Mouse (Mus musculus): ENCODE measurements at regions not wholly inside any gene's neighbourhood (a gene's known extent, or its start where the extent isn't known, plus 50 kb on each side); places are given as distances from the start of the nearest gene placed in this dataset.

DNA sequence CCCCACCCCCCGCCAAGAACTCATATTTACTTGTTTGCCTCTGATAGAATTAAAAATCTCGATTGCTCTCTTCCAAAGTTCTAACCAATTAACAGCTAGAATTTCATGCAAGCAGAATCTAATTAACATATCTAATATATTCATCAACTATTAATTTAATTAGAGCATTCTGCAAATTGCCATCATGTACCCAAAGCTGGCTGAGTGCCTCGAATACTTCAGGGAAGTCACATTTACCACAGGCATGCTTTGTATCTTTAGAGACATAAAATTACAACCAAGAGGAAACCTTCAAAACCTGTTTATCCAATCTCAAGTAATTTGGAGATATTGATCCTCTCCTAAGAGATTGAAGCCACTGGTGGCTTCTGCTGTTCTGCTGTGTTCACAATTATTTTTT is 401.6 kb upstream of the Nmur2 start:
- Histone ChIP-seq H3ac (ENCODE audit: control insufficient read depth, insufficient read length, low read depth) (no peak overlapping the region), H3K27me3 (ENCODE audit: control insufficient read depth, insufficient read depth, insufficient read length) (no peaks in the 10 kb centered on the region), H3K4me3 (ENCODE audit: insufficient read depth, poor library complexity, severe bottlenecking) (no peak overlapping the region), H3K79me2 (ENCODE audit: control insufficient read depth, insufficient read depth) (no peaks in the 10 kb centered on the region), H3K36me3 (ENCODE audit: control insufficient read depth, insufficient read depth) (no peaks in the 10 kb centered on the region), H3K79me3 (ENCODE audit: low read depth) (no peaks in the 10 kb centered on the region)
- no peak for TF ChIP-seq MAX (IDR thresholded peaks at IDR 0.05)
- TF ChIP-seq MYOD1 (IDR thresholded peaks at IDR 0.05; ENCODE audit: control insufficient read depth, insufficient read length, low read depth): no peak
- TF ChIP-seq CEBPB (IDR thresholded peaks at IDR 0.05; ENCODE audit: low read depth): no peak
- TF ChIP-seq FOSL1 (IDR thresholded peaks at IDR 0.05; ENCODE audit: insufficient read depth, low read length, poor library complexity, severe bottlenecking): no peak
- TF ChIP-seq USF1 (IDR thresholded peaks at IDR 0.05; ENCODE audit: low read depth): no peak
- TF ChIP-seq CTCF (IDR thresholded peaks at IDR 0.05; ENCODE audit: control insufficient read depth, insufficient read depth, insufficient read length): no peak
- TF ChIP-seq MYOG (IDR thresholded peaks at IDR 0.05; ENCODE audit: control insufficient read depth, extremely low read depth, insufficient read length): no peak

DNA sequence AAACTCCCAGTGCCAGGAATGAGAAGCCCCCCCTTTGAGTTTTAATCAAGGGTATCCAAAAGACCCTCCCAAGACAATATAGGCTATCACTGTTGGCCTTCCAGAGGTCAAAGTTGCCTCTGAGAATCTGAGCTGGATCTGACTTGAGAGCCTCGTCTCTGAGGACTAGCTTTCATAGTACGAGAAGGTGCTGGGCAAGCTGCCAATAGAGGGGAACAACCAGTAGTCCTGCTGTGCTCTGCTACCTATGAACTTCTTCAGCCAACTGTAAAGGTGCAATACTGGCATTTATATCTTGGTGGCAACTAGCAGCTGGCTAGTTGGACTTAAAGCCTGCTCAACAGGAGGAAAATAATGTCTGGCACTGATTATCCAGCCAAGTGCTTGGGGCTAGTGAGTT is 400.3 kb upstream of the Nmur2 start:
- Histone ChIP-seq H3K4me3 (ENCODE audit: insufficient read depth, poor library complexity, severe bottlenecking) (no peak overlapping the region), H3ac (ENCODE audit: control insufficient read depth, insufficient read length, low read depth) (no peak overlapping the region), H3K36me3 (ENCODE audit: control insufficient read depth, insufficient read depth) (no peaks in the 10 kb centered on the region), H3K79me3 (ENCODE audit: low read depth) (no peaks in the 10 kb centered on the region), H3K27me3 (ENCODE audit: control insufficient read depth, insufficient read depth, insufficient read length) (no peaks in the 10 kb centered on the region), H3K79me2 (ENCODE audit: control insufficient read depth, insufficient read depth) (no peaks in the 10 kb centered on the region)
- TF ChIP-seq MYOG (IDR thresholded peaks at IDR 0.05; ENCODE audit: control insufficient read depth, extremely low read depth, insufficient read length) (no peak), CEBPB (IDR thresholded peaks at IDR 0.05; ENCODE audit: low read depth) (no peak), MYOD1 (IDR thresholded peaks at IDR 0.05; ENCODE audit: control insufficient read depth, insufficient read length, low read depth) (no peak), USF1 (IDR thresholded peaks at IDR 0.05; ENCODE audit: low read depth) (no peak), CTCF (IDR thresholded peaks at IDR 0.05; ENCODE audit: control insufficient read depth, insufficient read depth, insufficient read length) (no peak), FOSL1 (IDR thresholded peaks at IDR 0.05; ENCODE audit: insufficient read depth, low read length, poor library complexity, severe bottlenecking) (no peak), MAX (IDR thresholded peaks at IDR 0.05) (no peak)

DNA sequence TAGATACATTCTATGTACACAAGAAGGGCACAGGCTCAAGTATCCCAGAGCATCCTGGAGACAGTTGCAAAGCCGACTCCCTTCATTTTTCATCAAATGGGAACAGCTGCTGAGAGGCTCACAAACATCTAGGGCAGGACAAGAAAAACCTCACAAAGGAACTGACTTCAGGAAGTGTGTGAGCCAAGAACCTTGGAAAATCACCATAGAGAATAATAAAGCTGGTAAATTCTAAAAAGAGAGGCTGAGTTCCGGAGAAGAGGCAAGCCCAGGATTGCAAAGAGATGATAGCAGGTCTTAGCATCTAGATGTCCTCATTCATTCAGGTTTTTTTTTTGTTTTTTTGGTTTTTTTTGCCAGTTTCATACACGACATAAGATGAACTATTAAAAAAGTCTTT is 390.3 kb upstream of the Nmur2 start:
- Histone ChIP-seq H3K79me2 (ENCODE audit: control insufficient read depth, insufficient read depth) (no peaks in the 10 kb centered on the region), H3K27me3 (ENCODE audit: control insufficient read depth, insufficient read depth, insufficient read length) (no peaks in the 10 kb centered on the region), H3ac (ENCODE audit: control insufficient read depth, insufficient read length, low read depth) (no peak overlapping the region), H3K79me3 (ENCODE audit: low read depth) (no peaks in the 10 kb centered on the region), H3K36me3 (ENCODE audit: control insufficient read depth, insufficient read depth) (no peaks in the 10 kb centered on the region), H3K4me3 (ENCODE audit: insufficient read depth, poor library complexity, severe bottlenecking) (no peak overlapping the region)
- TF ChIP-seq CTCF (IDR thresholded peaks at IDR 0.05; ENCODE audit: control insufficient read depth, insufficient read depth, insufficient read length) (no peak), MAX (IDR thresholded peaks at IDR 0.05) (no peak)

DNA sequence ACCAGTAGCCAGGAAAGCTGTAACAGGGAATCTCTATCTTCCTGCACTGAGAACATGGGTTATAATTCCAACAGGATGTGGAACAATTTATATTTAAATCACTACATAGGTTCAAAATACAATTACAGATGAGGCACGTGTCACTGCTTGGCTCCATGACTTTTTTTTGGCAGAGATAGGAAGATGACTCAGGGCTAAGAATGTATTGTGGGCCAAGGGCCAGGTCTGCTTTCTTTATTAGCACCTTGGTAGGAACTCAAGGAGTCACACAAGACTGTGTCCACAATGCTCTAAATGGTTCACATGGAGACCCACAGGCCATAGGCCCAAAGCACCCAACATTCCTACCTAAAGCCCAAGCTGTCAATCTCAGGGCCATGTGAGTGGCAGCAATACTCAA is 344.0 kb upstream of the Nmur2 start:
- H3K79me2 ChIP-seq (ENCODE audit: control insufficient read depth, insufficient read depth): no peaks in the 10 kb centered on the region
- no peak overlapping the region for H3ac ChIP-seq (ENCODE audit: control insufficient read depth, insufficient read length, low read depth)
- H3K79me3 ChIP-seq (ENCODE audit: low read depth): no peaks in the 10 kb centered on the region
- H3K4me3 ChIP-seq (ENCODE audit: insufficient read depth, poor library complexity, severe bottlenecking): no peak overlapping the region
- H3K36me3 ChIP-seq (ENCODE audit: control insufficient read depth, insufficient read depth): no peaks in the 10 kb centered on the region
- H3K27me3 ChIP-seq (ENCODE audit: control insufficient read depth, insufficient read depth, insufficient read length): no peaks in the 10 kb centered on the region
- no peak for TF ChIP-seq FOSL1 (IDR thresholded peaks at IDR 0.05; ENCODE audit: insufficient read depth, low read length, poor library complexity, severe bottlenecking)
- peak; percentile 61 for TF ChIP-seq USF1 (IDR thresholded peaks at IDR 0.05; ENCODE audit: low read depth)
- TF ChIP-seq MAX (IDR thresholded peaks at IDR 0.05): peak; percentile 15
- TF ChIP-seq CEBPB (IDR thresholded peaks at IDR 0.05; ENCODE audit: low read depth): no peak
- TF ChIP-seq CTCF (IDR thresholded peaks at IDR 0.05; ENCODE audit: control insufficient read depth, insufficient read depth, insufficient read length): no peak
- TF ChIP-seq MYOG (IDR thresholded peaks at IDR 0.05; ENCODE audit: control insufficient read depth, extremely low read depth, insufficient read length): no peak

DNA sequence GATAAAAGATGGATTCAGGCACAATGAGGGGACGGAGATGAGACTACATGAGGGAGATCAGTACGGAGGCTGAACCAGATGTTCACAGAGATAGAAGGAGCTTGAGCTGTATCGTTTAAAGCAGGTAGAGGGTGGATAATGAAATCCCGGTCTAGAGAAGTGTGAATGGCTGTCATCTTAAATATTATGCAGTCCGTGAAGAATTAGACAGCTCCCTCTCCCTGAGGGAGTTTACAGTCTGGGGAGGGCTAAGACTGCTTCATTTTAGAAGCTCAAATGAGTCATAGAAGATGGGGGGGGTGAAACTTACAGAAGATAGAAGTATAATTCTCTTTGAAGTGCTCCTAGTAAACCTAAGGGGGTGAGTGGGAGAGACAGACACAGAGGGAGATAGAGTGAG is 336.7 kb upstream of the Nmur2 start:
- Histone ChIP-seq H3K4me3 (ENCODE audit: insufficient read depth, poor library complexity, severe bottlenecking) (no peak overlapping the region), H3K36me3 (ENCODE audit: control insufficient read depth, insufficient read depth) (no peaks in the 10 kb centered on the region), H3K79me3 (ENCODE audit: low read depth) (no peaks in the 10 kb centered on the region), H3ac (ENCODE audit: control insufficient read depth, insufficient read length, low read depth) (no peak overlapping the region), H3K27me3 (ENCODE audit: control insufficient read depth, insufficient read depth, insufficient read length) (no peaks in the 10 kb centered on the region), H3K79me2 (ENCODE audit: control insufficient read depth, insufficient read depth) (no peaks in the 10 kb centered on the region)
- TF ChIP-seq CEBPB (IDR thresholded peaks at IDR 0.05; ENCODE audit: low read depth): no peak
- no peak for TF ChIP-seq MAX (IDR thresholded peaks at IDR 0.05)
- TF ChIP-seq CTCF (IDR thresholded peaks at IDR 0.05; ENCODE audit: control insufficient read depth, insufficient read depth, insufficient read length): no peak
- no peak for TF ChIP-seq USF1 (IDR thresholded peaks at IDR 0.05; ENCODE audit: low read depth)
- TF ChIP-seq FOSL1 (IDR thresholded peaks at IDR 0.05; ENCODE audit: insufficient read depth, low read length, poor library complexity, severe bottlenecking): no peak

DNA sequence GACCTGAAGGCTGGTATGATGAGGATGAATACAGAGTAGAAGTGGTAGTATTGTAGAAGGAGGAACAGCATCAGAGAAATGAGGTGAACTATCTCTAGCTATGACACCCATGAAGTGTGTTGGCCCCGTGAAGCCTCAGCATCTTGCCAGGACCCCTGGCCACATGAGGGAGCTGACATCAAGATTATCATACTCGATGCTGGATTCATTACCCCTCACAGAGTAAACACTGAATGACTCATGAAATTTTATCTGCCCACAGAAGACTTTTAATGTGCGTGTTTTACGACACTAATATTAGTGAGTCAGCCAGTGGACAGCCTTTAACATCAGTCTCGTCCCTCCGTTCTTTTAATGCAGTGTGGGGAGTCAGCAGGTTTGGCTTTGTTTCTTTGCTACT is 333.5 kb upstream of the Nmur2 start:
- Histone ChIP-seq H3K27me3 (ENCODE audit: control insufficient read depth, insufficient read depth, insufficient read length) (no peaks in the 10 kb centered on the region), H3K36me3 (ENCODE audit: control insufficient read depth, insufficient read depth) (no peaks in the 10 kb centered on the region), H3K79me2 (ENCODE audit: control insufficient read depth, insufficient read depth) (no peaks in the 10 kb centered on the region), H3K79me3 (ENCODE audit: low read depth) (no peaks in the 10 kb centered on the region), H3K4me3 (ENCODE audit: insufficient read depth, poor library complexity, severe bottlenecking) (no peak overlapping the region), H3ac (ENCODE audit: control insufficient read depth, insufficient read length, low read depth) (no peak overlapping the region)
- TF ChIP-seq MYOG (IDR thresholded peaks at IDR 0.05; ENCODE audit: control insufficient read depth, extremely low read depth, insufficient read length) (no peak), MYOD1 (IDR thresholded peaks at IDR 0.05; ENCODE audit: control insufficient read depth, insufficient read length, low read depth) (no peak), MAX (IDR thresholded peaks at IDR 0.05) (peak; percentile 33), CEBPB (IDR thresholded peaks at IDR 0.05; ENCODE audit: low read depth) (no peak), CTCF (IDR thresholded peaks at IDR 0.05; ENCODE audit: control insufficient read depth, insufficient read depth, insufficient read length) (peak; percentile 46), FOSL1 (IDR thresholded peaks at IDR 0.05; ENCODE audit: insufficient read depth, low read length, poor library complexity, severe bottlenecking) (peak; percentile 94), USF1 (IDR thresholded peaks at IDR 0.05; ENCODE audit: low read depth) (peak; percentile 17)

Measured in C2C12 (cell line).